Mouse (Mus musculus): Measurements from ENCODE around the gene Retreg1. TPM values are rescaled to one million over a fixed set of nuclear protein-coding genes. Genes with fewer than 3 reads are reported as not detected.

Retreg1 gene
- polyA plus RNA-seq, 1 experiment from 2014 or later = 27.3 TPM

DNA sequence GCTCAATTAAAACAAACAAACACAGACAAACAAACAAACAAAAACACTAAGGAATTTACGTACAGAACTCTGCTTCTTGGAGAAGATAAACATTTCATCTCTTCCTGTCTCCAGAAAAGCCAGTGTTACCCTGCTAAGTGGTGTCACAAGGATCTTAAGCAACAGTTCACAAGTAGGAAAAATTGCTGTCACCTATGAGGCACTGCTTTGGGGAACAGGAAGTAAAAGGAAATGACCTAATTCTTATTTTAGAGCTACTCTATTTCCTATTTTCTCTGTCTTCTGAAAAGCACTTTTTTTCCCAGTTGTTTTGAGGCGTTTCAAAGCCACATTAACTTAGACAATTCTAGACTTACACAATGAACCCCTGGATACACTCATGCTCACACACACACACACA lies 12.6 kb upstream of the Retreg1 start:
- DNase-seq (ENCODE audit: low spot score) = no peak

DNA sequence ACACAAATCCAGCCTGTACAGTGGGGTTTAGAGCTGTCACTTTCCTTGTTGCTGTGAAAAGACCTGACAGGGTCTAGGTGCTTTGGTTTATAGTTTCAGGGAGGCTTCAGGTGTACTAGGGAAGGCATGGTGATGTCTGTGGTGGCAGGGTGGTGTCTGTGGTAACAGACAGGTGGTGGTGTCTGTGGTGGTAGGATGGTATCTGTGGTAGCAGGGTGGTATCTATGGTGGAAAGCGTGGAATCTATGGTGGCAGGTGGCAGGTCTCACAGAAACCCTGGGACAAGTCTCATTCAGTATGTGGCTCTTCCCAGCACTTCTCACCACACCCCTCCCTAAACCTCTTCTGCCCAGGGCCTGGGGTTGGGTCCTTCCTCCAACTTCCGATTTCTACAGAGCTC lies 8.7 kb upstream of the Retreg1 start:
- no peak for DNase-seq (ENCODE audit: low spot score)

DNA sequence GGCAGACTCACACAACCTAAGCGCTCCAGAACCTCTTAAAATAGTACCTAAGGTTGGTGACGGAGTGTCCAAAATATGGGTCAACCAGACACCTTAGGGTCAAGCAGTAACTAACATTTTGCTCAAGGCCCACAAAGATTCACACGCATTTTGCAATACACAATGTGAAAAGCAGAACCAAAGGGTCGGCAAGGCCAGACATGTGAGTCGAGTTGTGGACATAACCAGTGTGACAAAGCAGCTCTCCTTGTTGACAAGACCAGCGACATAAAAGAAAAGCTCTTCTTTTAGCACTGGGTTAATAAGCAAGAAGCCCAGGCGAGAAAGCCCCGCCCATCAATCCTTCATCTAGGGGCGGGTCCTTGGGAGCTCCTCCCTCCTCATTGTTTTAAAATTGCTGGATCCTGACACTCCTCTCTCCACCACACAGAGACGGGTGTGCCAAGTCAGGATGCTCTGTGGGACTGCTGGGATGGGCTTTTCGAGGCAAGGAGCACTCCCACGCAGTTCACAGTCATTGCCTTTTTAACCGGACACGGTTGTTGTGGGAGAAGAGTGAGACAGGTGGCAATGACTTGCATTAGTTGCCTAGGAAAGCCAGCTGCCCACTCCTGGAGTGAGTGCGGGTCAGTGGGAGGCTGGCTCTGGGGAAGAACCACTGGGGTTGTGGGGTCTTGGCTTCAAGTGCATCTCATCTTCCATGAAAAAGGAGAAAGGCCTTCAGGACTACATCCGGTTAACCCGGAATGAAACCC lies 7.9 kb upstream of the Retreg1 start:
- DNase-seq (ENCODE audit: low spot score) = no peak

DNA sequence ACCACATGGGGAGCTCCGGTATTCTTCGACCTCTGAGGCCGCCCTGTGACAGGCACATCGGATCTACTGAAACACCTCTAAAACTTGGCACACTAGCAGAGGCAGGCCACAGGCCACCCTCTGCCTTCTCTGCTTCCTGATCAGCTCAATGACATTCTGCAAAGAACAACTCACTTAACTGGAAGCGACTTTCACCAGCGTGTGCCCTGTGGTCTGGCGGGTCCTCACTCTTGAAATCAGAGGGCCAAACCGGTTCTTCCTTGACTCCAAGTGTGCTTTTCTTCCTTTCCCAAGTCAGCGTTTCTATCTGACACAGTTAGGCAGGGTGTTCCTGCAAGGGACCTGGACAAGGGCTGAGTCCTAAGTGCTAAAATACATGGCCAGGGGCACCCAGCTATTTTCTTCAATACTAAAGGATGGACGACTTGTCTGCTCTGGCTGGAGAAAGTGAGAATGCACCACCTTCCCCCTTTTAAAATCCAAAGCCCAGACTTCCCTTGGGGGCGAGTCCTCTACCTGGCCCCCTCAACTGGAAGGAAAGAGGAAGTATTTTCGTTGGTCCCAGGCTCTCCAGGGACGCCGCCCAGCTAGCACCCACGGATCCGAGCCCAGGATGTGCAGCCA lies 406 bp upstream of the Retreg1 start:
- DNase-seq (ENCODE audit: low spot score) = no peak

DNA sequence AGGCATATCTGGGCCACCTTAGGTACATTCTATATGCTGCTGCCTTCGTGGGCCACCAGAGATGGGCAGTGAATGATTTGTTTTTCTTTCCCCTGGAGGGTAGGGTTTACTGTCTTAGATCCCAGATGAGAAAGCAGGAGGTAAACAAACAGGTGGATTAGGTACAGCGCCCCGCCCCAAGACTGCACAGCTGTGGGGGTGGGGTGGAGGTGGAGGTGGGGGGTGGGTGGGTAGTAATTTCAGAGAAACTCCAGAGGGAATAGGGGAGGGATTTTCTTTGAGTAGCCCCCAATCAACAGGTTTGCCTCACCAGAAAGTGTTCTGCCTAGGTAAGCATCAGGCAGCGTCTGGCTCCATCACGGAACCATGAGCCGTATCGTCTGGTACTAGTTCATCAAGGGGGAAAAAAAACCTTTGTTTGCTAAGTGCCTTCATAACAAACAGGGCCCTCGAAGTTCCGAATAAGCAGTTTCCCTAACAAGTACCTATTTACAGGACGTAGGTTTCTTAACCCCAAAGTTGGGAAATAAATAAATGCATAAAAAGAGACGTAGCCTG lies 1.1 kb downstream of the Retreg1 start:
- DNase-seq (ENCODE audit: low spot score) = peak; percentile 13

DNA sequence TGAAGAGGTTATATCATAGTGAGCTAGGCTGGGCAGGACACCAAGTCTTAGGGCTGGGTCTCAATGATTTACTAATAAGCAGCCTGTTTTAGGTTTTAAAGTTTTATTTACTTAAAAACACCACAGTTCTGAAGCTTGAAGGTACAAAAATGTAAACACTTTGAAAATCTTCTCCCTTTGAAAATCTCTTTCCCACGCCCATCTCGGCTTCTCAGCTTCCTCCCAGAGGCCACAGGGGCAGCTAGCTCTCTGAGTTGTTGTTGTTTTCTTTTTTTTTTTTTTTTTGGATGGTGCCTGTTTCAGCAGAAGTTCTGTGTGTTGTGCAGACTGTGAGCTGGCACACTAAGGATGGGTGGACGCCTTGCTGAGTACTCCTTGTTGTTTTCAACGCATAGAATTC lies 1.8 kb downstream of the Retreg1 start:
- DNase-seq (ENCODE audit: low spot score) = peak; percentile 25

DNA sequence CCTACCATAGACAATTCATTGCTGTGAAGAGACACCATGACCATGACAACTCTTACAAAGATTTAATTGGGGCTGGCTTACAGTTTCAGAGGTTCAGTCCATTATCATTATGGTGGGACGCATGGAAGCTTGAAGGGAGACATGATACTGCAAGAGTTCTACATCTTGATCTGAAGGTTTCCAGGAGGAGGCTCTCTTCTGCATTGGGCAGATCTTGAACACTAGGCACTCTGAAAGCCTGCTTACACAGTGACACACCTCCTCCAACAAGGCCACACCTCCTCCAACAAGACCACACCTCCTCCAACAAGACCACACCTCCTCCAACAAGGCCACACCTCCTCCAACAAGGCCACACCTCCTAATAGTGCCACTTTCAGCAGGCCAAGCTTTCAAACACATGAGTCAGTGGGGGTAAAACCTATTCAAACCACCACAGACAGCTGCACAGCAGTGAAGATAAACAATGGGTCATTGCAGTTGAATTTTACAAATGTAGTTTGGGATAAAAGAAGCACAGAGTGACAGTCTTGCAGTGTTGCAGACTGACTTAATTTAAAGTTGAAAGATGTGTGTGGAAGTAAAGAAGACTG lies 4.7 kb downstream of the Retreg1 start:
- DNase-seq (ENCODE audit: low spot score) = no peak

DNA sequence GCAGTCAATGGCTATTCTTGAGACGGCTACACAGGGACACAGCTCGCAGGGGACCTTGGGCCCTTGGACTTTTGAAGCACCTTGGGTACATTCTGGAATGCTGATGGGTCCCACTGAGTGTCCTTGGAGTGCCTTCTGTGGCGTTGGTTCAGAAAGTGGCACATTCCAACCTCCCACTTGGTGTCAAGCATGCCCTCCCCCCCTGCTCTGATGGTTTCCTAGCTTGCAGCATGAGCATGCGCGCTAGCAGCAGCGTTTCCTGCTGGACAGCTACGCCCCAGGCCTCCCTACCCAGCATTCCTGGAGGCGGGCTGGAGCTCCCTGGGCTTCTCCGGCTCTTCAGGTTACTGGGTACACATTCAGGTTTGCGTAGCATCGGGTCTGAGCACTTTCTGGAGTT lies 7.6 kb downstream of the Retreg1 start:
- no peak for DNase-seq (ENCODE audit: low spot score)

DNA sequence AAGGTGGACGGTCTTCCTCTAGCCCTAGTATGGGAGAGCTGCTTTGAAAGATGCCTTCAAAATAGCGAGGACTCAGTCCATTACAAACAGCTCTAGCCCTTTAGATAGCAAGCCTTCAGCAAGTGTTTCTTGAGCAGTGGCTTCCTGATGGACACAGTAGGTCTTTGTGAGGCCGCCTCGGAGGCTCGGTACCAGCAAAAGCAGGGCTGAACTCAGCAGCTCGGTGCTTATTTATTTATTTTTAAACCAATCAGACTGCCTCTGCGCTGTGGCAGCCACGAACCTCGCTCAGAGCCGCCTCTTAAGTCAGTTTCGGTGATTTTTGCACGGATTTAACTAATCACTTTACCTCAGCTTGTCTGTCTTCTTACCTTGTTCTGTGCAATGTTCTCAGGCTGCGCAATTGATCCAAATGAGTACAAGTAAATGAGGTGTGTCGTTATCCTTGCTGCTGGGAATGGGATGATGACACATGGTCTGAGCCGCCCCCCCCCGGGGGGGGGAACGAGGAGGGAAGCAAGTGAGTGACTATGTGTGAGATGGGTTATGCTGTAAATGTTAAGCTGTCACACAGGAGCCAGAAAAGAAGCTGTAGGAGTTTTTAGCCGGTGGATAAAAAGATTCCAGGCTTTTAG lies 11.4 kb downstream of the Retreg1 start:
- DNase-seq (ENCODE audit: low spot score) = no peak

DNA sequence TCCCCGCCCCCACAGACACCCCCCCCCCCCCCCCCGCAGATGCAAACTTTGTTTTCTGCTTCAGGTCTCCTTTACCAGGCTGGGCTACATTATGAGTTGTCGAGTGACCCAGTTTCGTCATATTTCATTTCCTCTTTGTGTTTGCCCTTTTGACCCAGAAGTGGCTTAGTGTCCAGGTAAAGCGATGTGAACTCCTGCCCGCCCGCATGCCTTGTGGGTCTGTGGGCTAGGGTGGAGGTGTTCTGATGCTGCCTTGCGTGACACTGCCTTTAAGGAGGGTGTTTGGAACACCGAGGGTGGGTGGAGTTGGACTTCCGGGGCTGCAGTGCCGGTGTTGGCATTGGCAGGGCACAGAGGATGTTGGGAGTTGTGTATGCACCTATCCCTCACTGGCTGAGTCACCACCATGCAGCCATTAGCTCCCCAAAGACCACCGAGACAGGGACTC lies 15.7 kb downstream of the Retreg1 start:
- DNase-seq (ENCODE audit: low spot score) = no peak

DNA sequence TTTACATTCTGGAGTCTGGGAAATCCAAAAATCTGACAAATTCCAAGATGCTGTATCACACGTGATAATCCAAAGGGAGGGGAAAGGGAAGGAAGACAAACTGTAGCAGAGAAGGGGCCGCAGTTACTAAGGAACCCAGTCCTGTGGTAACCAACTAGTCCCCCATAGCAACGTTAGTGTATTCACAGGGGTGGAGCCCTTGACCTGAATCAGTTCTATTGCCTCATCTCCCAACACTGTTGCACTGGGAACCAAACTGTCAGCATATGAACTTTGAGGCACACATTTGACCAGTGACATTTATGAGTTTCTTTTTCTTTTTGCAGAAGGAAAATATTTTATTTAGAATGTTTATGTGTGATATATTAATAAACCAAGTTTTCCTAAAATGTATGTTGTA lies 16.5 kb downstream of the Retreg1 start:
- DNase-seq (ENCODE audit: low spot score) = no peak

DNA sequence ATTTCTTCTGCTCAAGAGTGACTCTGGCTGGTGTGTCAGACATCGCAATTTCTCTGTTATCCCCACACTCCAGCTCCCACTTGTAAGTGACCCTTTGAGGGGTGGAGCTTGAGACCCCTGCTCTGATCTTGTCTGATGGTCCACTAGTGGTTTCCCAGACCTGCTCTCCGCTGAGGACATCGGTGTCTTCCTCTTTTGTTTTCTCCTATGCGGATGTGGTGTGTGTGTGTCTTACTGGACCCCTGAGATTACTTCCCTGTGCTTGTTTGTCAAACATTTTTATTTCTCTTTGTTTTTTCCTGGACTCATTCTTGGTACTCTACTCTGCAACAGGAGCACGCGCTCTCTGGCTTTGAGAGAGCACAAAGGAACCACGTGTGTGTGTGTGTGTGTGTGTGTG lies 18.9 kb downstream of the Retreg1 start:
- no peak for DNase-seq (ENCODE audit: low spot score)

DNA sequence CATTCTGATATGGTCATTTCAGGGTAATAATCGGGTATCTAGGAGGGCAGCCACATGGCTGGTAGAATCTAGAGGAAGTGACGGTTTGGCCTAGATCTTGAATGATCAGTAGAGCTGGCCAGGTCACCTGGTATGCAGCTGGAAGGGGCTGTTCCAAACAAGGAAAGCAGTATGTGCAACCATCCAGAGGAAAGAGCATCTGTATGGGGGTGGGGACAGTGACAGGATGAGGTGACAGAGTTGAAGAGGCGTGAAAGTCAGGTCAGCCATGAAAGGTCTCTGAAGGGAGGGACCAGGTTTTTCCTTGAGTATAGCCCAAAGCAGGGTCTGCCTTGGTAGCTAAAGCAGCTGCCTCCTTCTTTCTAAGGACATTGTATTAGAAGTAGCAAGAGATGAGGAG lies 22.6 kb downstream of the Retreg1 start:
- no peak for DNase-seq (ENCODE audit: low spot score)

DNA sequence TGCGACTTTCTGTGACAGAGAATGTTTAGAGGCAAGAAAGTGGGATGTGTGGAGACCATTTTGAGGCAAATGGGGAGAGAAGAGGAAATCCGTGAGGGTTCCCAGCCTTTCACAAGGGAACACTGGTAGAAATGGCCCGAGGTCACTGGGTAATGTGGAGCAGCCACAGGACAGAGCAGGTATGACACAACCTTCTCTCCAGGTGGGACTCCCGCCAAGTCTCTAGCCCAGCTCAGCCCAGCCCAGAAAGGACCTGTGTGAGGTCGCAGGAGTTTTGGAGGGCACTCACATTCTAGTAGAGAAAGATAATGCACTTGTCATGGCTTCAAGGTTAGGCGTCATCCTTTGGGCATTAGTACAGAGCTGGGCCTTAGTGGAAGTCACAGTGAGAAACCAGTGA lies 23.1 kb downstream of the Retreg1 start:
- no peak for DNase-seq (ENCODE audit: low spot score)

DNA sequence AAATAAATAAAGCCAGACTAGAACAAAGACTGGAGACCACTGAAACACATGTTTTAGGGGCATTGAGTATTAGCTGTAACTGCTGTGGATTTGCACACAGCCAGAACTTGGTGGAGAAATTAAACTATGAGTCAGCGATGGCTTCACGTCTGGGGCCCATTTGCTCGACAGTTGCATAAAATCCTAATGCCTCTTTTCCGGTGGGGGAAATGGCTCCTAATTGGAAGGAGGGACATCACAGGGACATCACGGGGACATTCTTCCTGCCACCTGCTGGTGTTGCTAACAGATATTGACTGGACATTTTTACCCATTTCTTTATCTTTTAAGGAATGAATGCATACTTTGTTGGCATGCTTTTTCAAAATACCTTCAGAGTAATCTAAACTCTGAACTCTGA lies 26.1 kb downstream of the Retreg1 start:
- DNase-seq (ENCODE audit: low spot score) = no peak

DNA sequence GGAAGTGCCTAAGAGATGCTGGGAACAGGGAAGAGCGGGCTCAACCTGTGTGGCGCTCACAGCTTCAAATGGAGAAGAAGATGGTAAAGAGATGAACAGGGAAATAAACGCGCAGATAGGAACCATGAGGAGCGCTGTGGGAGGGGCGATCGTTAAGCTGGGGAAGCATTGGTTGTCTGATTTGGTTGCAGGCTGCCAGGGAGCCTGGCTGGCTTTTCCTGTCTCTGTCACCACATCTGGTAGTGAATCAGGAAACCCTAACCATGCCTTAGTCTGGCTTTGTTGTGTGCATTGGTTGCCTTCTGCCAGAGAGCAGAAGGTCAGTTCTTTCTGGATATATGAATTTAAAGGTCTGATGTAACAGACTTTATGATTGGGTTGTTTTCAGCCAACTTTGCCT lies 28.5 kb downstream of the Retreg1 start:
- DNase-seq (ENCODE audit: low spot score) = no peak

DNA sequence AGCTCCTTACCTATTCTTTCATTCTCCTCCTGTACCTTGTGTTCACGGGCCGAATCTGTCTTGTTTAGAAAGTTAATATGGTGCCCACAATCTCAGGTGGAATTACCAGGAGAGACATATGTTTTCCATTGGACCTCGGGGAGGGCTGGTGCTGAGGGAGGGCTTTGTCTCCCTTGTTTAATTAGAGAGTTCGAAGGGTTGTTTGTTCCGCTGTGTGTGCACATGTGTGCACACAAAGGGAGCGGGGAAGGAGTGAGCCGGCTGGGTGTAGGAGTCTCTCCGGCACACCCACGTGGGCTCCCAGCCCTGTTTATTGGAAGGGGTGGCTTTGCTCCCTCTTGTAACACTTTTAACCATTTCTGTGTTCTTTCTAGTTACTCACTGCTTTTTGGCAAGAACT lies 29.1 kb downstream of the Retreg1 start:
- DNase-seq (ENCODE audit: low spot score) = no peak

DNA sequence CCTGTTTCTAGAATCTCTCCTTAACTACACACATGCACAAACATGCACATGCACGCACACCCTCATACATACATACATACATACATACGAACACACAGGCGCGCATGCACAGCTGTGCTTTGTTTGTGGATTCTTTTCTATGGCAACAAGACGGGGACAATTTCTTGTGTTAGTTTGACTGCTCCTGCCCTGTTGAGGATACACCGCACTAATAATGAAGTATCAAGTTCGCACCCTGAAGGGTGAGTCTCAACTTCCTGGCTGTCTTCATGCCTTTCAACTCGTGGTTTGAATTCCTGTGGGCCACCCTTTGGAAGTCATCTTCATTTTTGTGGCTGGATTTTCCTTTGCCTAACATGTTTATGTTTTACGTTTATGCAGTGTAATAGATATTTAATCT lies 29.7 kb downstream of the Retreg1 start:
- no peak for DNase-seq (ENCODE audit: low spot score)

DNA sequence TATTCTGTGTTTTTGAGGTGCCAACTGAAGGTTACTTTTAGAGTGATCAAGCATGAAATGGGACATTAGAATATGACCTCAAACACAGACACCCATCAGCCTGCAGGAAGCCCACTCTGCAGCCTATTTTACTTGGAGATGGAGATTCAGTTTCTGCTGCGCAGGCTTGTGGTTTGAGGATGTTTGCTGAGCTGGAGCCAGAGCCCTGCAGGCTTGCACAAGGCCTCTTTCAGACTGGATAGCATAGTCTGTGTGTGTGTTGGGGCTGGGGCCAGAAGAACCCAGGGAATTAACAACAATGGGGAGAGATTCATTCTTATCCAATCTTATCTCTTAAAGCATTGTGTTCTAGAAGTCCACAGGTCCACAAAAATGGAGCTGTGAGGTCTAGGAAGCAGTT lies 30.6 kb downstream of the Retreg1 start:
- DNase-seq (ENCODE audit: low spot score) = no peak

DNA sequence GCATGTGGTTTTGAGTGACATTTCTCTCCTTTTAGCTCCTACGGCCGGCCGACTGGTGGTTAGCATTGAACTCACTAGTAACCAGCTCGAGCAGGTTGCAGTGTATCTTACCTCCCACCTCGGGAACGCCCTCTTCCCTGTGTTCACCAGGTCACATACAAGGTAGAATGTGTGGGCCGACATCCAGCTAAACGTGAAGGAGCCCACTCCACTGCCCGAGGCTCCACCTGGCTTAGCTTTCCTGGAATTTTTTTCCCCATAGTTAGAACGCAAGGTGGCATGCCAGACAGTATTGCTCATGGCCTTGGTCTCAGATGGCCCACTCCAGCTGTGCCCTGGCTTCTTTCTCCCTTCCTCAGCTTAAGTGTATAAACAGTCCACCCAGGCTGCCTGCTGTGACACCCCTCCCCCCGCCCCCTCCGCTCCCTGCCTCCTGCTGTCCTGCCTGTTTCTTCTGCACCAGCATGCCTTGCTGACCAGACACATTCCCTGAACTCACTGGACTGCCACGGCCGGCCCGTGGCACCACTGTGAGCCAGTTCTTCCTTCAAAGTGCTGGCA lies 33.7 kb downstream of the Retreg1 start:
- no peak for DNase-seq (ENCODE audit: low spot score)

DNA sequence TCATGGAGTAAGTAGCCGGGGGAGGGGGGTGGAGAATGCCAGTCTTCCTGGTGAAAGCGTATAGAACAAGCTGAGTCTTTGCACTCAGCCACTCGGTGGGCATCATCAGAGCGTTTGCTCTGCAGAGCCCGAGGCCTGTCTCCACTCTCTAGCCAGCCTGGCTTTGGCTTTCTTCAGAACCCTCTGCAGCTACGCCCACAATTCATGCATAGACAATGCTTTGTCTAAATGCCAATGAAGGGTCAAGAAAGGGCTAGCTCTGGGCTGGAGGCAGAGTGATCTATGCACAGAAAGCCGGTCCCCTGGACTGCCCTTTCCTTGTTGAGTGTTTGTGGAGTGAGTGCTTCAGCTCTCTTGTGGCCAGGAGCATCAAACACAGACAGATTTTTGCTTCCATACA lies 34.8 kb downstream of the Retreg1 start:
- DNase-seq (ENCODE audit: low spot score) = no peak

DNA sequence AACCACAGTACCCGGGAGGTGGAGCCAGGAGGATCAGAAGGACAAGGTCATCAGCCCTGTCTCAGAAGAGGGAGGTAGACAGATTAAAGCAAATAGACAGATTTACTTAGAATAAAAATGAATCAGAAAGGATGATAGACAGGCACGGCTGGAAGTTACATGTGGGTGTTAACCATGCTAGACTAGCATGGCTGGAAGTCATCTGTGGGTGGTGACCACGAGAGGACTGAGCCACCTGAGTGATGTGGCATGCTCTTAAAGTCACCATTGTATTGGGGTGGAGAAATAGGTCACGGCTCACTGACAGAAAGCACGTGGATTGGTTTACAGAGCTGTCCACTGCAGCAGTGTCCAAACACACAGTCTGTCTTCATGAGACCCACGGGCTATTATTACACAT lies 36.2 kb downstream of the Retreg1 start:
- no peak for DNase-seq (ENCODE audit: low spot score)

Measured in thymus, postnatal 0 days (tissue).